Mouse (Mus musculus) neural tube, embryonic 10.5 days (tissue): ENCODE data around the gene Gcnt7.

Experiments used
- DNase-seq: peaks from one replicate; pipeline ENCODE4 v3.0.0-alpha.2; 2017; ENCODE audit warnings: low spot score; ENCODE audit errors: extremely low spot score

Gene Gcnt7

GRCm38 (mm10) chr2:172405011-172405410, 53.4 kb downstream of the Gcnt7 start:
- DNase-seq, result no peak

- no peak for DNase-seq
These were observed 54.2 kb downstream of the Gcnt7 start for GRCm38 (mm10) chr2:172404239-172404638.

- no peak for DNase-seq
These were observed 57.1 kb downstream of the Gcnt7 start for GRCm38 (mm10) chr2:172401116-172401825.
